Mouse (Mus musculus): Measurements from ENCODE around the gene Cyth1. TPM values are rescaled to one million over a fixed set of nuclear protein-coding genes. Genes with fewer than 3 reads are reported as not detected.

Cyth1 gene
- total and polyA plus RNA-seq, 3 experiments, result 49.7 to 108 (median 79.7) TPM

- no peaks in the 10 kb centered on the region for H3K27me3 ChIP-seq (replicated peaks)
- in situ Hi-C loops (cut with MboI; ENCODE audit: low pct_ligation_motif_present, low pct_unique_long_range_greater_than_20kb, low sequenced_read_pairs) (no loop called here), dilution Hi-C loops (cut with MboI; ENCODE audit: extremely low pct_ligation_motif_present, extremely low pct_unique_long_range_greater_than_20kb, low sequenced_read_pairs) (no loop called here)
- no peaks in the 10 kb centered on the region for H3K9me3 ChIP-seq (replicated peaks; ENCODE audit: low read length)
- H3K79me2 ChIP-seq (replicated peaks; ENCODE audit: control insufficient read depth, extremely low read depth, insufficient read depth, poor library complexity, severe bottlenecking), result 0 out of 2 replicates have a peak, but pooled peaks cover 2% of the 10 kb centered on the region
- H3K9ac ChIP-seq (ENCODE audit: insufficient read depth, low read depth), result no peak overlapping the region
- H3K27ac ChIP-seq (ENCODE audit: insufficient read depth, low read depth), result no peak overlapping the region
- H3K36me3 ChIP-seq (replicated peaks in 1 of 2; ENCODE audit: control insufficient read depth in 1 of 2, insufficient read depth in 1 of 2, low read length in 1 of 2), result peaks cover 0 to 60% of the 10 kb centered on the region in 2 experiments
- DNase-seq (ENCODE audit: extremely low read depth), result no peak
- TF ChIP-seq JUND (conservative IDR thresholded peaks at IDR 0.05; ENCODE audit: low read depth, low read length), result no peak
- no peak for TF ChIP-seq HCFC1 (IDR thresholded peaks at IDR 0.05; ENCODE audit: low read depth, low read length)
- TF ChIP-seq NRF1 (IDR thresholded peaks at IDR 0.05; ENCODE audit: low read depth, low read length), result no peak
- TF ChIP-seq KAT2A (IDR thresholded peaks at IDR 0.05; ENCODE audit: insufficient replicate concordance, low read length), result no peak
- no peak for TF ChIP-seq CHD2 (IDR thresholded peaks at IDR 0.05; ENCODE audit: low read length)
- no peak for TF ChIP-seq RCOR1 (conservative IDR thresholded peaks at IDR 0.05; ENCODE audit: low read depth, low read length)
- TF ChIP-seq ZKSCAN1 (IDR thresholded peaks at IDR 0.05; ENCODE audit: borderline replicate concordance, low read depth, low read length), result no peak
- no peak for TF ChIP-seq POLR2AphosphoS2 (IDR thresholded peaks at IDR 0.05; ENCODE audit: low read depth, low read length)
- no peak for TF ChIP-seq EP300 (IDR thresholded peaks at IDR 0.05; ENCODE audit: low read length)
- TF ChIP-seq MAZ (IDR thresholded peaks at IDR 0.05; ENCODE audit: low read depth, low read length), result no peak
- no peak for TF ChIP-seq MAFK (IDR thresholded peaks at IDR 0.05; ENCODE audit: insufficient replicate concordance, low read length)
- peaks cover 15 to 88% of the 10 kb centered on the region in 2 experiments for H3K4me1 ChIP-seq (ENCODE audit: control insufficient read depth in 1 of 2, insufficient read depth in 2 of 2)
- no peak overlapping the region for H3K4me3 ChIP-seq (replicated peaks in 1 of 3; ENCODE audit: low read depth in 2 of 3, low read length in 2 of 3, poor library complexity in 1 of 3)
- H3K4me2 ChIP-seq (ENCODE audit: insufficient read depth, low read depth, poor library complexity, severe bottlenecking), result no peak overlapping the region
Measured at GRCm38 (mm10) chr11:118223416-118224067, 24.9 kb downstream of the Cyth1 start.

GRCm38 (mm10) chr11:118222917-118223316, 25.5 kb downstream of the Cyth1 start:
- TF ChIP-seq KAT2A (IDR thresholded peaks at IDR 0.05; ENCODE audit: insufficient replicate concordance, low read length) (no peak), USF2 (conservative IDR thresholded peaks at IDR 0.05; ENCODE audit: low read depth, low read length) (no peak), MAFK (IDR thresholded peaks at IDR 0.05; ENCODE audit: insufficient replicate concordance, low read length) (no peak), MAZ (IDR thresholded peaks at IDR 0.05; ENCODE audit: low read depth, low read length) (no peak), CTCF (conservative IDR thresholded peaks at IDR 0.05 in 1 of 2, IDR thresholded peaks at IDR 0.05 in 1 of 2; ENCODE audit: low read depth in 2 of 2, low read length in 2 of 2) (no peak), CHD2 (IDR thresholded peaks at IDR 0.05; ENCODE audit: low read length) (no peak)
- no peak overlapping the region for H3K9ac ChIP-seq (ENCODE audit: insufficient read depth, low read depth)
- H3K4me2 ChIP-seq (ENCODE audit: insufficient read depth, low read depth, poor library complexity, severe bottlenecking), result no peak overlapping the region
- in situ Hi-C loops (cut with MboI; ENCODE audit: low pct_ligation_motif_present, low pct_unique_long_range_greater_than_20kb, low sequenced_read_pairs), result no loop called here
- no peaks in the 10 kb centered on the region for H3K27me3 ChIP-seq (replicated peaks)
- dilution Hi-C loops (cut with MboI; ENCODE audit: extremely low pct_ligation_motif_present, extremely low pct_unique_long_range_greater_than_20kb, low sequenced_read_pairs), result no loop called here
- no peaks in the 10 kb centered on the region for H3K79me2 ChIP-seq (replicated peaks; ENCODE audit: control insufficient read depth, extremely low read depth, insufficient read depth, poor library complexity, severe bottlenecking)
- peaks cover 0 to 60% of the 10 kb centered on the region in 2 experiments for H3K36me3 ChIP-seq (replicated peaks in 1 of 2; ENCODE audit: control insufficient read depth in 1 of 2, insufficient read depth in 1 of 2, low read length in 1 of 2)
- no peak for DNase-seq (ENCODE audit: extremely low read depth)
- no peaks in the 10 kb centered on the region for H3K9me3 ChIP-seq (replicated peaks; ENCODE audit: low read length)
- H3K27ac ChIP-seq (ENCODE audit: insufficient read depth, low read depth), result no peak overlapping the region
- H3K4me3 ChIP-seq (replicated peaks in 1 of 3; ENCODE audit: low read depth in 2 of 3, low read length in 2 of 3, poor library complexity in 1 of 3), result no peak overlapping the region
- H3K4me1 ChIP-seq (ENCODE audit: control insufficient read depth in 1 of 2, insufficient read depth in 2 of 2), result peaks cover 15 to 88% of the 10 kb centered on the region in 2 experiments
